Mouse (Mus musculus) thymus, adult 2 months (tissue): Measurements from ENCODE around the gene Cacna1c.

Source experiments
- CTCF ChIP-seq: fragments of 200-500 bp; IDR thresholded peaks from 2 replicates; pipeline ENCODE4 v1.5.1; 2012; ENCODE audit warnings: mild to moderate bottlenecking, control low read depth, low read length, moderate library complexity, borderline replicate concordance; ENCODE audit not compliant: control insufficient read depth, poor library complexity, insufficient read depth; ENCODE audit errors: extremely low read depth
- POLR2A ChIP-seq: fragments of 200-500 bp; IDR thresholded peaks from 2 replicates; pipeline ENCODE4 v1.6.1; 2012; ENCODE audit warnings: mild to moderate bottlenecking, low read length, control low read depth, moderate library complexity; ENCODE audit not compliant: control insufficient read depth, poor library complexity, insufficient read depth; ENCODE audit errors: extremely low read depth

- TF ChIP-seq POLR2A, result no peak
- TF ChIP-seq CTCF, result no peak
These were observed 67.7 kb downstream of the Cacna1c start for GRCm38 (mm10) chr6:119128521-119128920.
